Mouse (Mus musculus): ENCODE results near the gene Grk2. TPM values are rescaled to one million over a fixed set of nuclear protein-coding genes. Genes with fewer than 3 reads are reported as not detected.

Gene Grk2
- total RNA-seq (2021), result 10 to 100 TPM; 42.9 to 43.8 TPM
- long read RNA-seq, experiment 1, transcript Grk2-202 (21 exons, 3,376 nt), result major isoform, 21 of 38 reads
- long read RNA-seq, experiment 1, partial matches to known transcripts, result 5 of 38 reads
- long read RNA-seq, experiment 1, other reads (novel, unspliced or antisense), result 12 of 38 reads
- long read RNA-seq, experiment 2, transcript Grk2-202 (21 exons, 3,376 nt), result major isoform, 26 of 43 reads
- long read RNA-seq, experiment 2, partial matches to known transcripts, result 5 of 43 reads
- long read RNA-seq, experiment 2, other reads (novel, unspliced or antisense), result 12 of 43 reads

GRCm38 (mm10) chr19:4306190-4306577, at the start of gene Grk2:
Grk2 (minus strand) TSS chr19:4306222.
- DNase-seq (ENCODE audit: low spot score in 2 of 2), result peak; percentile 77 to 83

GRCm38 (mm10) chr19:4349455-4349854, 43.4 kb upstream of the Grk2 start:
- DNase-seq (ENCODE audit: low spot score in 2 of 2), result no peak

- no peak for DNase-seq (ENCODE audit: low spot score in 2 of 2)
Measured at GRCm38 (mm10) chr19:4346479-4346878, 40.5 kb upstream of the Grk2 start.

GRCm38 (mm10) chr19:4338162-4338561, 32.1 kb upstream of the Grk2 start:
- DNase-seq (ENCODE audit: low spot score in 2 of 2), result peak in 1 of 2 experiments; percentile 40

- peak; percentile 85 to 95 for DNase-seq (ENCODE audit: low spot score in 2 of 2)
Measured at GRCm38 (mm10) chr19:4333791-4334190, 27.8 kb upstream of the Grk2 start.

- DNase-seq (ENCODE audit: low spot score in 2 of 2), result peak in 1 of 2 experiments; percentile 31
Measured at GRCm38 (mm10) chr19:4333100-4333775, 27.2 kb upstream of the Grk2 start.

- DNase-seq (ENCODE audit: low spot score in 2 of 2), result no peak
Measured at GRCm38 (mm10) chr19:4332653-4333052, 26.6 kb upstream of the Grk2 start.

- DNase-seq (ENCODE audit: low spot score in 2 of 2), result no peak
Measured at GRCm38 (mm10) chr19:4331273-4331672, 25.3 kb upstream of the Grk2 start.

GRCm38 (mm10) chr19:4330603-4331002, 24.6 kb upstream of the Grk2 start:
- no peak for DNase-seq (ENCODE audit: low spot score in 2 of 2)

GRCm38 (mm10) chr19:4328737-4329304, 22.8 kb upstream of the Grk2 start:
- no peak for DNase-seq (ENCODE audit: low spot score in 2 of 2)

GRCm38 (mm10) chr19:4326881-4327280, 20.9 kb upstream of the Grk2 start:
- DNase-seq (ENCODE audit: low spot score in 2 of 2), result no peak

- no peak for DNase-seq (ENCODE audit: low spot score in 2 of 2)
Measured at GRCm38 (mm10) chr19:4326106-4326505, 20.1 kb upstream of the Grk2 start.

- DNase-seq (ENCODE audit: low spot score in 2 of 2), result no peak
Measured at GRCm38 (mm10) chr19:4322134-4322533, 16.1 kb upstream of the Grk2 start.

GRCm38 (mm10) chr19:4321622-4322021, 15.6 kb upstream of the Grk2 start:
- DNase-seq (ENCODE audit: low spot score in 2 of 2), result no peak

- DNase-seq (ENCODE audit: low spot score in 2 of 2), result no peak
Measured at GRCm38 (mm10) chr19:4319272-4319671, 13.2 kb upstream of the Grk2 start.

- no peak for DNase-seq (ENCODE audit: low spot score in 2 of 2)
Measured at GRCm38 (mm10) chr19:4317181-4317580, 11.2 kb upstream of the Grk2 start.

GRCm38 (mm10) chr19:4315223-4315944, 9.4 kb upstream of the Grk2 start:
- DNase-seq (ENCODE audit: low spot score in 2 of 2), result no peak

- peak in 1 of 2 experiments; percentile 55 for DNase-seq (ENCODE audit: low spot score in 2 of 2)
Measured at GRCm38 (mm10) chr19:4309776-4310185, 3.8 kb upstream of the Grk2 start.

- no peak for DNase-seq (ENCODE audit: low spot score in 2 of 2)
Measured at GRCm38 (mm10) chr19:4309302-4309701, 3.3 kb upstream of the Grk2 start.

GRCm38 (mm10) chr19:4305491-4306189, 382 bp downstream of the Grk2 start:
- DNase-seq (ENCODE audit: low spot score in 2 of 2), result peak in 1 of 2 experiments; percentile 54

- no peak for DNase-seq (ENCODE audit: low spot score in 2 of 2)
Measured at GRCm38 (mm10) chr19:4304871-4305321, 1.1 kb downstream of the Grk2 start.
